Mouse (Mus musculus): ENCODE data around the gene Ganc. TPM values are rescaled to one million over a fixed set of nuclear protein-coding genes. Genes with fewer than 3 reads are reported as not detected.

Ganc gene
- polyA plus RNA-seq, 1 experiment: 10.5 TPM

- TF ChIP-seq POLR2A (IDR thresholded peaks at IDR 0.05; ENCODE audit: low read depth, low read length) (no peak), CTCF (IDR thresholded peaks at IDR 0.05; ENCODE audit: extremely low read depth, insufficient read length, insufficient replicate concordance, low read depth, low read length) (no peak)
- no peaks in the 10 kb centered on the region for H3K36me3 ChIP-seq (ENCODE audit: control insufficient read depth, insufficient read depth, low read length)
- no peaks in the 10 kb centered on the region for H3K27me3 ChIP-seq (ENCODE audit: control insufficient read depth, insufficient read depth, low read length)
- no peak overlapping the region for H3K4me3 ChIP-seq (ENCODE audit: low read depth, low read length)
- H3K4me1 ChIP-seq (ENCODE audit: control insufficient read depth, insufficient read depth, insufficient read length, low read length): no peaks in the 10 kb centered on the region
- no peak overlapping the region for H3K27ac ChIP-seq (ENCODE audit: insufficient read depth, low read depth, low read length)
- 47% methylated on average over 3 of the region's 3 CpGs for WGBS
Observed at GRCm38 (mm10) chr2:120496511-120496910, 92.8 kb downstream of the Ganc start.

- Histone ChIP-seq H3K36me3 (ENCODE audit: control insufficient read depth, insufficient read depth, low read length) (no peaks in the 10 kb centered on the region), H3K27ac (ENCODE audit: insufficient read depth, low read depth, low read length) (peak overlapping the region; percentile 15; the same call in 1 of the 2 replicates), H3K4me3 (ENCODE audit: low read depth, low read length) (no peak overlapping the region), H3K4me1 (ENCODE audit: control insufficient read depth, insufficient read depth, insufficient read length, low read length) (no peaks in the 10 kb centered on the region), H3K27me3 (ENCODE audit: control insufficient read depth, insufficient read depth, low read length) (no peaks in the 10 kb centered on the region)
- 41% methylated on average over 6 of the region's 6 CpGs for WGBS
- TF ChIP-seq CTCF (IDR thresholded peaks at IDR 0.05; ENCODE audit: extremely low read depth, insufficient read length, insufficient replicate concordance, low read depth, low read length) (no peak), POLR2A (IDR thresholded peaks at IDR 0.05; ENCODE audit: low read depth, low read length) (no peak)
Observed at GRCm38 (mm10) chr2:120499971-120500471, 96.3 kb downstream of the Ganc start.

GRCm38 (mm10) chr2:120501136-120501918 is 97.6 kb downstream of the Ganc start:
- WGBS: 33% methylated on average over 17 of the region's 17 CpGs
- H3K27ac ChIP-seq (ENCODE audit: insufficient read depth, low read depth, low read length): no peak overlapping the region
- TF ChIP-seq POLR2A (IDR thresholded peaks at IDR 0.05; ENCODE audit: low read depth, low read length) (no peak), CTCF (IDR thresholded peaks at IDR 0.05; ENCODE audit: extremely low read depth, insufficient read length, insufficient replicate concordance, low read depth, low read length) (no peak)
- H3K4me3 ChIP-seq (ENCODE audit: low read depth, low read length): no peak overlapping the region
- no peaks in the 10 kb centered on the region for H3K4me1 ChIP-seq (ENCODE audit: control insufficient read depth, insufficient read depth, insufficient read length, low read length)
- H3K36me3 ChIP-seq (ENCODE audit: control insufficient read depth, insufficient read depth, low read length): peaks cover 6% of the 10 kb centered on the region; the same call in 1 of the 2 replicates
- no peaks in the 10 kb centered on the region for H3K27me3 ChIP-seq (ENCODE audit: control insufficient read depth, insufficient read depth, low read length)

GRCm38 (mm10) chr2:120501931-120502604 is 98.4 kb downstream of the Ganc start:
- H3K27ac ChIP-seq (ENCODE audit: insufficient read depth, low read depth, low read length): no peak overlapping the region

GRCm38 (mm10) chr2:120502605-120502990 is 98.9 kb downstream of the Ganc start:
- Histone ChIP-seq H3K4me3 (ENCODE audit: low read depth, low read length) (no peak overlapping the region), H3K27me3 (ENCODE audit: control insufficient read depth, insufficient read depth, low read length) (no peaks in the 10 kb centered on the region), H3K4me1 (ENCODE audit: control insufficient read depth, insufficient read depth, insufficient read length, low read length) (no peaks in the 10 kb centered on the region), H3K36me3 (ENCODE audit: control insufficient read depth, insufficient read depth, low read length) (peaks cover 6% of the 10 kb centered on the region; the same call in 1 of the 2 replicates), H3K27ac (ENCODE audit: insufficient read depth, low read depth, low read length) (no peak overlapping the region)
- 41% methylated on average over 3 of the region's 3 CpGs for WGBS
- TF ChIP-seq POLR2A (IDR thresholded peaks at IDR 0.05; ENCODE audit: low read depth, low read length): no peak
- TF ChIP-seq CTCF (IDR thresholded peaks at IDR 0.05; ENCODE audit: extremely low read depth, insufficient read length, insufficient replicate concordance, low read depth, low read length): no peak

More at GRCm38 (mm10) chr2:120501931-120502604, 98.4 kb downstream of the Ganc start:
- peaks cover 6% of the 10 kb centered on the region; the same call in 1 of the 2 replicates for H3K36me3 ChIP-seq (ENCODE audit: control insufficient read depth, insufficient read depth, low read length)
- WGBS: 59% methylated on average over 13 of the region's 13 CpGs
- no peak for TF ChIP-seq POLR2A (IDR thresholded peaks at IDR 0.05; ENCODE audit: low read depth, low read length)
- no peak for TF ChIP-seq CTCF (IDR thresholded peaks at IDR 0.05; ENCODE audit: extremely low read depth, insufficient read length, insufficient replicate concordance, low read depth, low read length)
- H3K4me3 ChIP-seq (ENCODE audit: low read depth, low read length): no peak overlapping the region
- no peaks in the 10 kb centered on the region for H3K4me1 ChIP-seq (ENCODE audit: control insufficient read depth, insufficient read depth, insufficient read length, low read length)
- no peaks in the 10 kb centered on the region for H3K27me3 ChIP-seq (ENCODE audit: control insufficient read depth, insufficient read depth, low read length)

- no peaks in the 10 kb centered on the region for H3K4me1 ChIP-seq (ENCODE audit: control insufficient read depth, insufficient read depth, insufficient read length, low read length)
- no peaks in the 10 kb centered on the region for H3K27me3 ChIP-seq (ENCODE audit: control insufficient read depth, insufficient read depth, low read length)
- H3K27ac ChIP-seq (ENCODE audit: insufficient read depth, low read depth, low read length): no peak overlapping the region
- H3K36me3 ChIP-seq (ENCODE audit: control insufficient read depth, insufficient read depth, low read length): peaks cover 10% of the 10 kb centered on the region
- no peak overlapping the region for H3K4me3 ChIP-seq (ENCODE audit: low read depth, low read length)
- 84% methylated on average over 6 of the region's 6 CpGs for WGBS
- TF ChIP-seq CTCF (IDR thresholded peaks at IDR 0.05; ENCODE audit: extremely low read depth, insufficient read length, insufficient replicate concordance, low read depth, low read length) (no peak), POLR2A (IDR thresholded peaks at IDR 0.05; ENCODE audit: low read depth, low read length) (no peak)
Observed at GRCm38 (mm10) chr2:120503094-120503493, 99.4 kb downstream of the Ganc start.

- TF ChIP-seq CTCF (IDR thresholded peaks at IDR 0.05; ENCODE audit: extremely low read depth, insufficient read length, insufficient replicate concordance, low read depth, low read length) (no peak), POLR2A (IDR thresholded peaks at IDR 0.05; ENCODE audit: low read depth, low read length) (no peak)
- no peak overlapping the region for H3K27ac ChIP-seq (ENCODE audit: insufficient read depth, low read depth, low read length)
- no peaks in the 10 kb centered on the region for H3K27me3 ChIP-seq (ENCODE audit: control insufficient read depth, insufficient read depth, low read length)
- WGBS: 76% methylated on average over 5 of the region's 5 CpGs
- peaks cover 17% of the 10 kb centered on the region for H3K36me3 ChIP-seq (ENCODE audit: control insufficient read depth, insufficient read depth, low read length)
- no peaks in the 10 kb centered on the region for H3K4me1 ChIP-seq (ENCODE audit: control insufficient read depth, insufficient read depth, insufficient read length, low read length)
- H3K4me3 ChIP-seq (ENCODE audit: low read depth, low read length): no peak overlapping the region
Observed at GRCm38 (mm10) chr2:120503992-120504391, 100.3 kb downstream of the Ganc start.

Other genes with a start within 250 kb of the Ganc start
- gene Ehd4, start 249.3 kb upstream of the Ganc start, polyA plus RNA-seq (2012; rRNA removed): 19.6 and 30.7 TPM in 2 replicates
- 0.03 and 0.67 TPM in 2 replicates for gene Pla2g4e, start 158.6 kb upstream of the Ganc start, polyA plus RNA-seq (2012; rRNA removed)
- not detected in 2 replicates for gene Pla2g4d, start 114.7 kb upstream of the Ganc start, polyA plus RNA-seq (2012; rRNA removed)
- gene Pla2g4f, start 89.7 kb upstream of the Ganc start, polyA plus RNA-seq (2012; rRNA removed): 0.08 and 0.34 TPM in 2 replicates
- gene Vps39, start 50.8 kb upstream of the Ganc start, polyA plus RNA-seq (2012; rRNA removed): 8.1 and 12.8 TPM in 2 replicates
- gene Tmem87a, start 217 bp downstream of the Ganc start, polyA plus RNA-seq (2012; rRNA removed): 1.4 and 2.7 TPM in 2 replicates
- gene Capn3, start 52.1 kb downstream of the Ganc start, polyA plus RNA-seq (2012; rRNA removed): 0.76 and 1.3 TPM in 2 replicates
- gene Zfp106, start 159.9 kb downstream of the Ganc start, polyA plus RNA-seq (2012; rRNA removed): 24.0 and 39.1 TPM in 2 replicates
- 2.3 and 3.6 TPM in 2 replicates for gene Snap23, start 163.8 kb downstream of the Ganc start, polyA plus RNA-seq (2012; rRNA removed)
- 0.53 and 1.6 TPM in 2 replicates for gene Haus2, start 205.5 kb downstream of the Ganc start, polyA plus RNA-seq (2012; rRNA removed)
- gene Lrrc57, start 205.6 kb downstream of the Ganc start, polyA plus RNA-seq (2012; rRNA removed): 4.3 and 13.1 TPM in 2 replicates
- gene Stard9, start 225.2 kb downstream of the Ganc start, polyA plus RNA-seq (2012; rRNA removed): 1.2 and 2.1 TPM in 2 replicates

Data from small intestine, adult 2 months (tissue).